Mouse (Mus musculus): ENCODE results near the gene Retsat. TPM values are rescaled to one million over a fixed set of nuclear protein-coding genes. Genes with fewer than 3 reads are reported as not detected.

The Retsat gene
- polyA plus RNA-seq, 1 experiment from 2014 or later = 18.1 TPM

GRCm38 (mm10) chr6:72590111-72590510 is 8.2 kb upstream of the Retsat start:
- ATAC-seq (ENCODE audit: insufficient number of reproducible peaks, low FRiP score, low TSS enrichment, low read depth) = no peak
- Histone ChIP-seq H3K36me3 (peaks cover 9% of the 10 kb centered on the region; the same call in 1 of the 2 replicates), H3K9ac (no peak overlapping the region), H3K4me3 (replicated peaks) (no peak overlapping the region), H3K9me3 (replicated peaks) (no peaks in the 10 kb centered on the region), H3K27ac (replicated peaks) (no peak overlapping the region), H3K27me3 (no peaks in the 10 kb centered on the region), H3K4me1 (no peaks in the 10 kb centered on the region), H3K4me2 (replicated peaks) (no peak overlapping the region)

- H3K27ac ChIP-seq (replicated peaks) = no peak overlapping the region
- H3K4me3 ChIP-seq (replicated peaks) = no peak overlapping the region
- H3K4me1 ChIP-seq = peaks cover 14% of the 10 kb centered on the region
- 81% methylated on average over 6 of the region's 6 CpGs for WGBS
- H3K9me3 ChIP-seq (replicated peaks) = no peaks in the 10 kb centered on the region
- H3K36me3 ChIP-seq = no peaks in the 10 kb centered on the region
- no peak for ATAC-seq (ENCODE audit: insufficient number of reproducible peaks, low FRiP score, low TSS enrichment, low read depth)
- H3K4me2 ChIP-seq (replicated peaks) = no peak overlapping the region
- H3K27me3 ChIP-seq = no peaks in the 10 kb centered on the region
- no peak overlapping the region for H3K9ac ChIP-seq
Observed at GRCm38 (mm10) chr6:72593011-72593803, 5.1 kb upstream of the Retsat start.

GRCm38 (mm10) chr6:72593914-72594313 is 4.4 kb upstream of the Retsat start:
- H3K4me3 ChIP-seq (replicated peaks) = no peak overlapping the region
- no peaks in the 10 kb centered on the region for H3K9me3 ChIP-seq (replicated peaks)
- H3K36me3 ChIP-seq = no peaks in the 10 kb centered on the region
- H3K4me2 ChIP-seq (replicated peaks) = no peak overlapping the region
- no peaks in the 10 kb centered on the region for H3K27me3 ChIP-seq
- 70% methylated on average over 5 of the region's 5 CpGs for WGBS
- no peak overlapping the region for H3K9ac ChIP-seq
- peaks cover 17% of the 10 kb centered on the region for H3K4me1 ChIP-seq
- no peak overlapping the region for H3K27ac ChIP-seq (replicated peaks)
- ATAC-seq (ENCODE audit: insufficient number of reproducible peaks, low FRiP score, low TSS enrichment, low read depth) = no peak

GRCm38 (mm10) chr6:72597083-72597874 is 996 bp upstream of the Retsat start:
- Histone ChIP-seq H3K36me3 (no peaks in the 10 kb centered on the region), H3K4me1 (peaks cover 22% of the 10 kb centered on the region), H3K9me3 (replicated peaks) (no peaks in the 10 kb centered on the region), H3K4me2 (replicated peaks) (peak overlapping the region; percentile 65), H3K27ac (replicated peaks) (peak overlapping the region; percentile 63; the same call in 1 of the 2 replicates), H3K4me3 (replicated peaks) (peak overlapping the region; percentile 69), H3K9ac (peak overlapping the region; percentile 77; the same call in 1 of the 2 replicates), H3K27me3 (no peaks in the 10 kb centered on the region)
- no peak for ATAC-seq (ENCODE audit: insufficient number of reproducible peaks, low FRiP score, low TSS enrichment, low read depth)
- WGBS = 36% methylated on average over 13 of the region's 13 CpGs

GRCm38 (mm10) chr6:72598791-72599557 is 699 bp downstream of the Retsat start:
- Histone ChIP-seq H3K9me3 (replicated peaks) (no peaks in the 10 kb centered on the region), H3K4me3 (replicated peaks) (peak overlapping the region; percentile 69), H3K36me3 (0 out of 2 replicates have a peak, but pooled peaks cover 1% of the 10 kb centered on the region), H3K27me3 (no peaks in the 10 kb centered on the region), H3K4me1 (peaks cover 22% of the 10 kb centered on the region), H3K4me2 (replicated peaks) (peak overlapping the region; percentile 65), H3K9ac (peak overlapping the region; percentile 37; the same call in 1 of the 2 replicates), H3K27ac (replicated peaks) (peak overlapping the region; percentile 91)
- 28% methylated on average over 12 of the region's 12 CpGs for WGBS
- ATAC-seq (ENCODE audit: insufficient number of reproducible peaks, low FRiP score, low TSS enrichment, low read depth) = peak; percentile 10; the same call in 1 of the 2 replicates

GRCm38 (mm10) chr6:72600216-72600615 is 1.9 kb downstream of the Retsat start:
- no peaks in the 10 kb centered on the region for H3K9me3 ChIP-seq (replicated peaks)
- H3K4me1 ChIP-seq = peaks cover 22% of the 10 kb centered on the region
- no peak overlapping the region for H3K4me2 ChIP-seq (replicated peaks)
- ATAC-seq (ENCODE audit: insufficient number of reproducible peaks, low FRiP score, low TSS enrichment, low read depth) = no peak
- H3K36me3 ChIP-seq = peaks cover 13% of the 10 kb centered on the region; the same call in 1 of the 2 replicates
- no peaks in the 10 kb centered on the region for H3K27me3 ChIP-seq
- H3K27ac ChIP-seq (replicated peaks) = no peak overlapping the region
- H3K9ac ChIP-seq = no peak overlapping the region
- no peak overlapping the region for H3K4me3 ChIP-seq (replicated peaks)
- WGBS = 74% methylated on average over 6 of the region's 6 CpGs

- Histone ChIP-seq H3K27ac (replicated peaks) (no peak overlapping the region), H3K9me3 (replicated peaks) (no peaks in the 10 kb centered on the region), H3K4me2 (replicated peaks) (no peak overlapping the region), H3K9ac (no peak overlapping the region), H3K36me3 (peaks cover 19% of the 10 kb centered on the region), H3K4me1 (peaks cover 22% of the 10 kb centered on the region), H3K27me3 (no peaks in the 10 kb centered on the region), H3K4me3 (replicated peaks) (no peak overlapping the region)
- 78% methylated on average over 12 of the region's 12 CpGs for WGBS
- no peak for ATAC-seq (ENCODE audit: insufficient number of reproducible peaks, low FRiP score, low TSS enrichment, low read depth)
Observed at GRCm38 (mm10) chr6:72600771-72601170, 2.5 kb downstream of the Retsat start.

GRCm38 (mm10) chr6:72601732-72602131 is 3.5 kb downstream of the Retsat start:
- H3K27ac ChIP-seq (replicated peaks) = no peak overlapping the region
- H3K4me1 ChIP-seq = peaks cover 19% of the 10 kb centered on the region
- no peak overlapping the region for H3K9ac ChIP-seq
- no peak overlapping the region for H3K4me2 ChIP-seq (replicated peaks)
- no peaks in the 10 kb centered on the region for H3K27me3 ChIP-seq
- peaks cover 29% of the 10 kb centered on the region for H3K36me3 ChIP-seq
- ATAC-seq (ENCODE audit: insufficient number of reproducible peaks, low FRiP score, low TSS enrichment, low read depth) = no peak
- WGBS = 27% methylated on average over 1 of the region's 1 CpGs
- H3K9me3 ChIP-seq (replicated peaks) = no peaks in the 10 kb centered on the region
- no peak overlapping the region for H3K4me3 ChIP-seq (replicated peaks)

GRCm38 (mm10) chr6:72604066-72604465 is 5.8 kb downstream of the Retsat start:
- Histone ChIP-seq H3K4me2 (replicated peaks) (no peak overlapping the region), H3K36me3 (peaks cover 46% of the 10 kb centered on the region), H3K27me3 (no peaks in the 10 kb centered on the region), H3K9ac (no peak overlapping the region), H3K4me1 (peaks cover 4% of the 10 kb centered on the region), H3K27ac (replicated peaks) (no peak overlapping the region), H3K4me3 (replicated peaks) (no peak overlapping the region), H3K9me3 (replicated peaks) (no peaks in the 10 kb centered on the region)
- no peak for ATAC-seq (ENCODE audit: insufficient number of reproducible peaks, low FRiP score, low TSS enrichment, low read depth)
- WGBS = 72% methylated on average over 2 of the region's 2 CpGs

GRCm38 (mm10) chr6:72607060-72607459 is 8.8 kb downstream of the Retsat start:
- Histone ChIP-seq H3K9ac (no peak overlapping the region), H3K4me3 (replicated peaks) (no peak overlapping the region), H3K4me1 (no peaks in the 10 kb centered on the region), H3K4me2 (replicated peaks) (no peak overlapping the region), H3K9me3 (replicated peaks) (no peaks in the 10 kb centered on the region), H3K27me3 (no peaks in the 10 kb centered on the region), H3K36me3 (peaks cover 71% of the 10 kb centered on the region), H3K27ac (replicated peaks) (no peak overlapping the region)
- ATAC-seq (ENCODE audit: insufficient number of reproducible peaks, low FRiP score, low TSS enrichment, low read depth) = no peak
- WGBS = 78% methylated on average over 4 of the region's 4 CpGs

- Histone ChIP-seq H3K36me3 (peaks cover 71% of the 10 kb centered on the region), H3K27ac (replicated peaks) (no peak overlapping the region), H3K4me1 (no peaks in the 10 kb centered on the region), H3K9ac (no peak overlapping the region), H3K4me2 (replicated peaks) (no peak overlapping the region), H3K27me3 (no peaks in the 10 kb centered on the region), H3K4me3 (replicated peaks) (no peak overlapping the region), H3K9me3 (replicated peaks) (no peaks in the 10 kb centered on the region)
- ATAC-seq (ENCODE audit: insufficient number of reproducible peaks, low FRiP score, low TSS enrichment, low read depth) = no peak
- WGBS = 87% methylated on average over 5 of the region's 5 CpGs
Observed at GRCm38 (mm10) chr6:72607676-72608075, 9.4 kb downstream of the Retsat start.

Data from embryonic facial prominence, embryonic 15.5 days (tissue).